Mouse (Mus musculus) intestine, postnatal 0 days (tissue): ENCODE measurements around the gene Prr30. TPM values are rescaled to one million over a fixed set of nuclear protein-coding genes. Genes with fewer than 3 reads are reported as not detected.
"Not testable (repeated sequence)": the region's sequence is repeated elsewhere in the genome, so short reads cannot be mapped to it uniquely, and the experiment has no call there.

ENCODE experiments used
- ATAC-seq: fragments of 200-750 bp; cut with Nextera tagmentation; 2 replicates; pipeline ENCODE4 v1.8.0; 2017; ENCODE audit warnings: mild to moderate bottlenecking, moderate TSS enrichment, moderate library complexity
- H3K27ac ChIP-seq: fragments of 300-500 bp; sonication (generic); 2 replicates; pipeline ENCODE4 v1.5.1; 2014; ENCODE audit warnings: mild to moderate bottlenecking, low read depth, low read length, moderate library complexity
- H3K27me3 ChIP-seq: fragments of 300-500 bp; sonication (generic); replicated peaks from 2 replicates; pipeline ENCODE4 v1.6.1; 2014; ENCODE audit warnings: low read length, mixed read lengths; ENCODE audit not compliant: control insufficient read depth, insufficient read depth
- H3K36me3 ChIP-seq: fragments of 300-500 bp; sonication (generic); 2 replicates; pipeline ENCODE4 v1.6.1; 2014; ENCODE audit warnings: mild to moderate bottlenecking, moderate library complexity; ENCODE audit not compliant: control insufficient read depth, insufficient read depth
- H3K4me1 ChIP-seq: fragments of 300-500 bp; sonication (generic); replicated peaks from 2 replicates; pipeline ENCODE4 v1.6.1; 2014; ENCODE audit warnings: antibody characterized with exemption, low read length, mixed read lengths; ENCODE audit not compliant: control insufficient read depth, insufficient read depth
- H3K4me2 ChIP-seq: fragments of 300-500 bp; sonication (generic); replicated peaks from 2 replicates; pipeline ENCODE4 v1.6.1; 2014; ENCODE audit warnings: low read depth, mild to moderate bottlenecking, moderate library complexity
- H3K4me3 ChIP-seq: fragments of 300-500 bp; sonication (generic); 2 replicates; pipeline ENCODE4 v1.5.1; 2014; ENCODE audit warnings: low read depth, low read length
- H3K9ac ChIP-seq: fragments of 300-500 bp; sonication (generic); 2 replicates; pipeline ENCODE4 v1.6.1; 2014; ENCODE audit warnings: mild to moderate bottlenecking, low read depth, low read length
- H3K9me3 ChIP-seq: fragments of 300-500 bp; sonication (generic); 2 replicates; pipeline ENCODE4 v1.6.1; 2016; ENCODE audit warnings: mixed run types; ENCODE audit not compliant: control insufficient read depth
- CTCF ChIP-seq: sonication (generic); IDR thresholded peaks from 2 replicates; pipeline ENCODE4 v1.5.1; 2016; ENCODE audit warnings: low read depth, mild to moderate bottlenecking, control low read depth, antibody characterized with exemption, moderate library complexity
- WGBS: fragments of 180-500 bp; shearing (Covaris S2); extraction: QIAGEN DNeasy Blood & Tissue Kit; methylation state at CpG from one replicate; pipeline ENCODE4 v1.1.7; 2014; 5-methylcytosine and 5-hydroxymethylcytosine counted together
- polyA plus RNA-seq: library from polyadenylated mRNA; unstranded; fragments of >200 nt; fragmentation: Nextera tagmentation; extraction: Ambion mirVana; gene quantifications from 2 replicates; pipeline ENCODE4 v1.2.1, GENCODE M21; 2015

The Prr30 gene
- not detected in 2 replicates for polyA plus RNA-seq

DNA sequence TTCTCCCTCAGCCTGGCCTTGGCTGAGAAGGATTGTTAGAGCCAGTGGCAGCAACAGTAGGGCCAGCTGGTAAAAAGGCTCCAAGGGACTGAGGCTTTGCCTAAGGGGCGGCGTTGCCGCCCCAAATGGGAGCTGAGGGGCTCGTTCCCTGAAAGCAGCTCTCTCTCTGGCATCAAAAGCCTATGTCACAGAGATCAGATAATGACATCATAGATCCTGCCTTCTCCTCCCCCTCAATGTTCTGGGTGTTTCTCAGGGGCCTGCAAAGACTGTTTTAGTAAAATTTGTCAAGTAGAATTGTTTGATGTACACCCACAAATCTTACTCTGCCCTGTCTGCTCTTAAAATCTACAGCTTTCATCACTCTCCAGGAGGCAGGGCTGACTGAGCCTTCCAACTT is at the start of gene Prr30:
TSS of gene Prr30 (minus strand) at position 101 of the 400 bp plus-strand sequence.
- no peak for TF ChIP-seq CTCF
- Histone ChIP-seq H3K27me3 (no peaks in the 10 kb centered on the region), H3K4me2 (no peak within 1 kb of the TSS), H3K27ac (no peak within 1 kb of the TSS), H3K4me1 (no peaks in the 10 kb centered on the region), H3K36me3 (no peaks in the 10 kb centered on the region), H3K4me3 (no peak within 1 kb of the TSS), H3K9me3 (no peaks in the 10 kb centered on the region), H3K9ac (no peak within 1 kb of the TSS)
- 85% methylated on average over 4 of the region's 4 CpGs for WGBS
- no peak for ATAC-seq

DNA sequence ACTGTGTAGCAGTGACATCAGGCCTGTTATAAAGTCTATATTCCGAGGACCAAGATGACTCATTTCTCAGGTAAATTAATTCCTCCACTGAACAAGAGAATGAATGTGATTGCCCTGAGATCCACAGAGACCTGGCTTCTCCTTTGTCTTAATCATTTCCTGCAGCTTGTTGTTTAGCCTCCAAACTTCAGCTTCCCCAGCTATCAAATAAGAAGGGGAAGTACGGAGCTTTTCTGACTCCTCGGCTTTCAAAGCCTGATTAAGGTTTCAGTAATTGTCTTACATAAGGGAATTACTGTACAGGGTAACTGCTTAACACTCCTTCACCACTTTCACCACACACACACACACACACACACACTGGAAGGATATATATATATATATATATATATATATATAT is 46.7 kb upstream of the Prr30 start:
- no peaks in the 10 kb centered on the region for H3K27me3 ChIP-seq
- no peak overlapping the region for H3K4me3 ChIP-seq
- TF ChIP-seq CTCF, result no peak
- H3K4me1 ChIP-seq, result no peaks in the 10 kb centered on the region
- no peak overlapping the region for H3K27ac ChIP-seq
- no peak overlapping the region for H3K4me2 ChIP-seq
- ATAC-seq, result no peak
- H3K9me3 ChIP-seq, result no peaks in the 10 kb centered on the region
- H3K36me3 ChIP-seq, result no peaks in the 10 kb centered on the region
- no peak overlapping the region for H3K9ac ChIP-seq
- 75% methylated on average over 3 of the region's 3 CpGs for WGBS

DNA sequence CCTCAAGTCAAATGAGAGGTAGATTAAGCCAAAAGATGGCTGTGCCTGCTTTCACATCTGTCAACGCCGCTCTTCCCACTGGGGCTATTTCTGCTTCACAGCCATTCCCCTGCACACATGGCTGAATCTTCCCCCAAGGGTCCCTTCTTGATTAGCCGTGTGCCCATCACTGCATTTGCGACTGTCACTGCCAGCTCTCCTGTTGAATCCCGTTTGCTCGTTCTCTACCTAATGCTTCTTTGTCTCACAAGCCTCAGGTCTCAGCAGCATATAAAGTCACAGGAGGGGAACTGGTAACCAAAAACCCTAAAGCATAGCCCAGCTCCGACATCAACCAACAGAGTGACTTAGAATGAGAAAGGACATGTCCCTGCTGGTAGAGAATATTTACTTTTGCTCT is 45.6 kb upstream of the Prr30 start:
- no peak overlapping the region for H3K4me2 ChIP-seq
- H3K27me3 ChIP-seq, result no peaks in the 10 kb centered on the region
- no peak overlapping the region for H3K4me3 ChIP-seq
- H3K9ac ChIP-seq, result no peak overlapping the region
- no peaks in the 10 kb centered on the region for H3K36me3 ChIP-seq
- no peak for ATAC-seq
- 62% methylated on average over 7 of the region's 7 CpGs for whole genome bisulfite sequencing
- TF ChIP-seq CTCF, result no peak
- no peak overlapping the region for H3K27ac ChIP-seq
- H3K9me3 ChIP-seq, result no peaks in the 10 kb centered on the region
- H3K4me1 ChIP-seq, result no peaks in the 10 kb centered on the region

GRCm38 (mm10) chr14:101244441-101244840 is 44.3 kb upstream of the Prr30 start:
- H3K27me3 ChIP-seq, H3K9me3 ChIP-seq, ATAC-seq, H3K4me2 ChIP-seq, H3K4me3 ChIP-seq, H3K4me1 ChIP-seq, H3K9ac ChIP-seq, H3K27ac ChIP-seq, H3K36me3 ChIP-seq: not testable (repeated sequence)
- WGBS, result 54% methylated on average over 3 of the region's 3 CpGs

DNA sequence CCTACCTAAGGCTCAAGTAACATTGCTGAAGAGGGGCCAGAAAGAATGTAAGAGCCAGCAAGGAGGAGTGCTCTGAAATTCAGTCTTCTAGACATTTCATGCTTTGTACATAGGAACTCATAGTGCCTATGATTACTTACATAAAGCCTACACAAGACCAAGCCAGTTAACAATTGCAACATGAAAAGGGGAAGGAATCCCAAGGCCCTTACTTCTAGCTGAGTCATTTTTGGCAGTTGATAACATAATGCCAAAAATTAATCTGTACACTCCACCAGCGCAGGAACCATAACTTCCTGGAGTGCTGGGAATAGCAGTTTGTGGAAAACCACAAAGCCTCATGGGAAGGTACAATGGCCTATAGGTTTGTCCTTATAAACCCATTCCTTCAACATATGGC is 37.8 kb upstream of the Prr30 start:
- no peak for TF ChIP-seq CTCF
- H3K9ac ChIP-seq, result no peak overlapping the region
- H3K4me1 ChIP-seq, result no peaks in the 10 kb centered on the region
- no peak for ATAC-seq
- no peak overlapping the region for H3K27ac ChIP-seq
- 85% methylated on average over 1 of the region's 1 CpGs for WGBS
- no peaks in the 10 kb centered on the region for H3K36me3 ChIP-seq
- H3K27me3 ChIP-seq, result no peaks in the 10 kb centered on the region
- H3K4me3 ChIP-seq, result no peak overlapping the region
- H3K9me3 ChIP-seq, result no peaks in the 10 kb centered on the region
- H3K4me2 ChIP-seq, result no peak overlapping the region

GRCm38 (mm10) chr14:101229068-101229467 is 28.9 kb upstream of the Prr30 start:
- H3K4me2 ChIP-seq, result no peak overlapping the region
- ATAC-seq, result no peak
- H3K27ac ChIP-seq, result no peak overlapping the region
- H3K9me3 ChIP-seq, result no peaks in the 10 kb centered on the region
- no peak overlapping the region for H3K4me3 ChIP-seq
- no peak overlapping the region for H3K9ac ChIP-seq
- 66% methylated on average over 4 of the region's 4 CpGs for WGBS
- H3K27me3 ChIP-seq, result no peaks in the 10 kb centered on the region
- TF ChIP-seq CTCF, result no peak
- no peaks in the 10 kb centered on the region for H3K4me1 ChIP-seq
- H3K36me3 ChIP-seq, result no peaks in the 10 kb centered on the region

GRCm38 (mm10) chr14:101222319-101222718 is 22.2 kb upstream of the Prr30 start:
- WGBS, result 61% methylated on average over 8 of the region's 8 CpGs
- no peaks in the 10 kb centered on the region for H3K27me3 ChIP-seq
- TF ChIP-seq CTCF, result no peak
- H3K36me3 ChIP-seq, result no peaks in the 10 kb centered on the region
- H3K4me3 ChIP-seq, result no peak overlapping the region
- no peak for ATAC-seq
- H3K4me1 ChIP-seq, result no peaks in the 10 kb centered on the region
- H3K9me3 ChIP-seq, result no peaks in the 10 kb centered on the region
- H3K9ac ChIP-seq, result no peak overlapping the region
- H3K4me2 ChIP-seq, result no peak overlapping the region
- H3K27ac ChIP-seq, result no peak overlapping the region
